Mouse (Mus musculus) spleen, adult 12 weeks (tissue): Measurements from ENCODE around the gene Zmym1.
"Not testable (repeated sequence)": the region's sequence is repeated elsewhere in the genome, so short reads cannot be mapped to it uniquely, and the experiment has no call there.

Experiments
- DNase-seq: peaks from one replicate; pipeline ENCODE4 v3.0.0; 2022; ENCODE audit warnings: low spot score

Gene Zmym1

DNA sequence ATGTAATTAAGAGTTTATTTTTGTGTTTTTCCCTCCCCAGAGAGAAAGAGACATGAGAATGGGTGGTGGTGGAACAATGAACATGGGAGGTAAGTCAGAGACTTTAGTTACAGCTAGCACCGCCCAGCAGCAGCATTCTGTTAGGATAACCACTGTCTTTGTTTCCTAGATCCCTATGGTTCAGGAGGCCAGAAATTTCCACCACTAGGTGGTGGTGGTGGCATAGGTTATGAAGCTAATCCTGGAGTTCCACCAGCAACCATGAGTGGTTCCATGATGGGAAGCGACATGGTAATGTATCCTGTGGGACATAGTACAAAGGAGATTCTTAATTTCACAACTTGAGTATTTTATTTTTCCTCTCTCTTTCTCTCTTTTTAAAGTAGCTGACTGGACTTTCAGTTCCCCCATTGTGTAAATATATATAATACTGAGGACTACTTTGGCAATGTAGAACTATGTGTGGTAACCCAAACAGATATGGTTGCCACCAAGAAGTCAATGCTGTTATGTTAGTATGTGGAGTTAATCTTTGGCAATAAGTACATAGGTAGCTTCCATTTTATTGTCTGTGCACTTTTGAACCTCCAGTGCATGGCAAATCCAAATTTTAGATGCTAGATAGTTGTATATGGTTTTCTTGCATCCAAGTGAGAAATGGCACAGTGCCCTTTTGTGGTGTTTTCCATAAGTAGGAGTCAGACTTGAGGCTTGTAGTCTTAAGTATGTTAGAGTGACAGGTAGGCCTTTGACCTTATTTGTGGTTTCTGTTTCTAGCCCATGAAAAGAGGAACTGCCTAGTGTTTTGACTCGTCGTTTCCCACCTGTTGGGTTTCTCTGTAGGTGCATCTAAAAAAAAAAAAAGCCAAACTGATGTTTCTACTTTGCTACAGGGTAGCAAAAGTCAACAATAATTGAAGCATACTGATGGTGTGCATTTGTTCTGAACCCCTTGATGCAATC lies 33.4 kb downstream of the Zmym1 start:
- no peak for DNase-seq

DNA sequence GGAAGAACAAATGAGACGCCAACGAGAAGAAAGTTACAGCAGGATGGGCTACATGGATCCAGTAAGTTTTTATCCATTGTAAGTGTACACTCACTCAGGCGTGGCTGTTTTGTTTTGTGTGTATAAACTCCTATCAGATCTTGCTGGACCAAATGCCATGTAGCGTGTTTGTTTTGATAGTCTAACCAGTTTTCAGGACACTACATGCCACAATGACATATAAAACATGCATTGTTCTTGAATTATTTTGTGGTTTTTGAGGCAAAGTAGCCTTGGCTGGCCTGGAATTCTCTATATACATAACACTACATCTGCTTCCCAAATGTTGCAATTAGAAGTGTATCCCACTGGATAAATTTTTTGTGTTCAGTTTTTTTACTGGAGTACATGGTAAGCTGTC lies 34.1 kb downstream of the Zmym1 start:
- no peak for DNase-seq

DNA sequence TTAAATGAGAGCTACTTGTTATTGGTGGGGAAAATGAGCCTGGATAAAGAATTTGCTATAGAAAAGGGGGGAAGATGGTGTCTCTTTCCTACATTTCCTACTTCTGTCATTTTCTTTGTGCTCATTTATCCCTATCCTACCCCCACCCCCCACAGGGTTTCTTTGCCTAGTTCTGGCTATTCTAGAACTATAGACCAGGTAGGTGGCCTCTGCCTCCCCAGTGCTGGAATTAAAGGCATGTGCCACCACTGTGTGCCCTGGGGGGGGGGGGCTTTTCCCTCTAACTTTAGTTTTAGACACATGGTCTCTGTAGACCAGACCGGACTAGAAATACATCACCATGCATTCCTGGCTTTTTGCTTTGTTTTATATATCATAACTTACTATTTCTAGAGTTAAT lies 36.7 kb downstream of the Zmym1 start:
- DNase-seq: no peak

DNA sequence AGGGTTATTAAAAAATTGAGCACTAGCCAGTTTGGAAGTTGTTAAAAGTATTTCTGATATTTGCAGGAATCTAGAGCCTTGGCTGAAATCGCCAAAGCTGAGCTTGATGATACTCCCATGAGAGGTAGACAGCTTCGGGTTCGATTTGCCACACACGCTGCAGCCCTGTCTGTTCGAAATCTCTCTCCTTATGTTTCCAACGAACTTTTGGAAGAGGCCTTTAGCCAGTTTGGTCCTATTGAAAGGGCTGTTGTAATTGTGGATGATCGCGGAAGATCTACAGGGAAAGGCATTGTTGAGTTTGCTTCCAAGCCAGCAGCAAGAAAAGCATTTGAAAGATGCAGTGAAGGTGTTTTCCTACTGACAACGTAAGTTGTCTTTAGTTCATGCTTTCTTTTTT lies 37.8 kb downstream of the Zmym1 start:
- DNase-seq: no peak

DNA sequence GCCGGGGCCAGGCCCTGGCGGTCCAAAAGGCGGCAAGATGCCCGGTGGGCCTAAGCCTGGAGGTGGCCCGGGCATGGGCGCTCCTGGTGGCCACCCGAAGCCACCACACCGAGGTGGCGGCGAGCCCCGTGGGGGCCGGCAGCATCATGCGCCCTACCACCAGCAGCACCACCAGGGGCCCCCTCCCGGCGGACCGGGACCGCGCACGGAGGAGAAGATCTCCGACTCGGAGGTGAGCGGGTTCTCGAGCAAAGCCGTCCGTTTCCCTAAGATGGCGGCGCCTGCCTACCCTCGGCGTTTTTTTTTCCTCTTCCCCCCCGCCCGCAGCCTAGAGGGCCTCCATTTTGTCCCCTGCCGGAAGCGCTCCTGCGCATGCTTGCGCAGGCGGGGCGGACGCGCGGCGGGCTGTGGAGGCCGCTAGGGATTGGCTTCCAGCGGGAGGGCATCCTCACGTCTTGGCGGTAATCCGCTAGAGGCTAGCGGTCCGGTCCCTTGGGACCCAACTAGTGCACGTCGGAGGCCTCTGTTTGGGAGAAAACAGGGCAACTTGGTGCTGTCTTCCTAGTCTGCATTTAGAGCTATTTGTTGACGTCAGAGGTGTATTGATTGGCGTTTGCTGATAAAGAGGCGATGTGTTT lies 38.8 kb downstream of the Zmym1 start:
- DNase-seq: peak; percentile 85

DNA sequence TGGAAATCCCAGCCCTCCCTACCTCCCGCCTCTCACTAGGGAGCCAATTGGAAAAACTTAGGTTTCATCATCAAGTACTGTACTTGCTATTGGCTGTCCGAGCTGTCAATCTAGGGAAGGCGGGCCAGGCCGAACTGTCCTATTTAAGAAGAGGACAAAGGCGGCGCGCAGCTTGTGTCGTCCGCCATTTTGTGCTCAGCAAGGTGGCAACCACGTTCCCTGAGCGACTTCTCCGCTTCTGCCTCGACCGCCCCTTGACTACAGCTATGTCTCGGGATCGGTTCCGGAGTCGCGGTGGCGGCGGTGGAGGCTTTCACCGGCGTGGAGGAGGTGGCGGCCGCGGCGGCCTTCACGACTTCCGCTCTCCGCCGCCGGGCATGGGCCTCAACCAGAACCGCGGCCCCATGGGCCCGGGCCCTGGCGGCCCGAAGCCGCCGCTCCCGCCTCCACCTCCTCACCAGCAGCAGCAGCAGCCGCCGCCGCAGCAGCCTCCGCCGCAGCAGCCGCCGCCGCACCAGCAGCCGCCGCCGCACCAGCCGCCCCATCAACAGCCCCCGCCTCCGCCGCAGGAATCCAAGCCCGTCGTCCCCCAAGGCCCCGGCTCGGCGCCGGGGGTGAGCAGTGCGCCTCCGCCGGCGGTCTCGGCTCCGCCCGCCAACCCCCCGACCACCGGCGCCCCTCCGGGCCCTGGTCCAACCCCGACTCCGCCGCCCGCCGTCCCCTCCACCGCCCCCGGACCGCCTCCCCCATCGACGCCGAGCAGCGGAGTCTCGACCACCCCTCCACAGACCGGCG lies 39.6 kb downstream of the Zmym1 start, which contains the start of gene Sfpq:
Gene Sfpq, plus strand, starts transcription at position 174 of the 795 bp plus-strand sequence.
- DNase-seq: peak; percentile 99

DNA sequence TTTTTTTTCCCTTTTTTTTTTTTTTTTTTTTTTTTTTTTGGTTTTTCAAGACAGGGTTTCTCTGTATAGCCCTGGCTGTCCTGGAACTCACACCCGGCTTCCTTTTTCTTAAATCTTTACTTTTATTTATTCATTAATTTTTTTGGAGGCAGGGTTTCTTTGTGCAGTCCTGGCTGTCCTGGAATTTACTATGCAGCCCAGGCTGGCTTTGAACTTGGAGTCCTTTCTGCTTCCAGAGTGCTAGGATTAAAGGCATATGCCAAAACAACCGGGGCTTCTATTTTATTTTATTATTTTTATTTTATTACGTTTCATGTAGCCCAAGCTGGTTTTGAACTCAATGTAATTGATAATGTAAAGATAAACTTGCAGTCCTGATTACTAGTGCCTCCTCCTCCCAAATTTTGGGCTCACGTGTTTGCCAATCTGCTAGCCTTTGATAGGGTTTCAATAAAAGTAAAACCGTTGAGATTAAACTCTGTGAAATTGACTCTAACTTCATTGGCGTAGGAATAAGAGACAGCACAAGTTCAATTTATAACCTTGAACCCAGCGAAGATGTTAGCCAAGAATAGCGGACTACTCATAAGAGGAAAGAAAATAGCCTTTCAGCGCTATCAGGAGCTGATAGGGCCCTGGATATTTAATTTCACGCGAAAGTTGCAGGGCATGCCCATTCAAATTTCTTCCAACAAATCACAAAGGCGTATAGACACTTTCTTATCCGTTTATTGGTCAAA lies 40.4 kb downstream of the Zmym1 start:
- DNase-seq: no peak

DNA sequence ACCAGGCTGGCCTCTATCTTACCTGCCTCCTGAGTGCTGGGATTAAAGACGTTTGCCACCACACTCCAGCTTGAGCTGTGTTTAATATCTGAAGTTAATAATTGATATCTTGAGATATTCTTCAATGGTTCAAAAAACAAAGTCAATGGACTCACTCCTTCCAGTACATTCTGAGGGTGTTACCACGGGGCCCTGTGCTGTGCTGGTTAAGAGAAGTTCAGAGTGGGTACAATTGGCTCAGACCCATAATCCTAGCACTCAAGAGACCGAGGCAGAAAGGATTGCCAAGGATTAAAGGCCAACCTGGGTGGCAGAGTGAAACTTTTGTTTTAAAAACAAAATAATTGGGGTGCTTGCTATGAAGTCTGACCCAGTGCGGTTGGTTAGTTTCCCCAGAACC lies 44.6 kb downstream of the Zmym1 start:
- DNase-seq: no peak

DNA sequence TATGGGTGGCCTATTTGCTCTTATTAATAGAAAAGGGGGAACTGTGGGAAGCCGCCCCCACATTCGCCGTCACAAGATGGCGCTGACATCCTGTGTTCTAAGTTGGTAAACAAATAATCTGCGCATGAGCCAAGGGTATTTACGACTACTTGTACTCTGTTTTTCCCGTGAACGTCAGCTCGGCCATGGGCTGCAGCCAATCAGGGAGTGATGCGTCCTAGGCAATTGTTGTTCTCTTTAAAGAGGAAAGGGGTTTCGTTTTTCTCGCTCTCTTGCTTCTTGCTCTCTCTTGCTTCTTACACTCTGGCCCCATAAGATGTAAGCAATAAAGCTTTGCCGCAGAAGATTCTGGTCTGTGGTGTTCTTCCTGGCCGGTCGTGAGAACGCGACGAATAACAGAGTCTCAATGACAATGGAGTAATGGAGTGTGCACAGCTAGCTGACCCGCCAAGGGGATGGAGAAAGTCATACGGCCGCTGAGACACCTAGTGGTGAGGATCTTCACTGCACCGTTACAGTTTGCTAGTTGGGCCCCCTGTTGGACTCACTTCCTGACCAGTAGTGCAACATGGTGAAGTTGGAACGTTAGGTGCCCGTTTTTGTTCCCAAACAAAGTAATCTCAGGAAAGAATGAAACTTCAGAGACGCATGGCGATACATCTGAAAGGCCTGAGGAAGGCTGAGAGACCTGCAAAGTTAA lies 45.5 kb downstream of the Zmym1 start:
- DNase-seq: peak; percentile 40

DNA sequence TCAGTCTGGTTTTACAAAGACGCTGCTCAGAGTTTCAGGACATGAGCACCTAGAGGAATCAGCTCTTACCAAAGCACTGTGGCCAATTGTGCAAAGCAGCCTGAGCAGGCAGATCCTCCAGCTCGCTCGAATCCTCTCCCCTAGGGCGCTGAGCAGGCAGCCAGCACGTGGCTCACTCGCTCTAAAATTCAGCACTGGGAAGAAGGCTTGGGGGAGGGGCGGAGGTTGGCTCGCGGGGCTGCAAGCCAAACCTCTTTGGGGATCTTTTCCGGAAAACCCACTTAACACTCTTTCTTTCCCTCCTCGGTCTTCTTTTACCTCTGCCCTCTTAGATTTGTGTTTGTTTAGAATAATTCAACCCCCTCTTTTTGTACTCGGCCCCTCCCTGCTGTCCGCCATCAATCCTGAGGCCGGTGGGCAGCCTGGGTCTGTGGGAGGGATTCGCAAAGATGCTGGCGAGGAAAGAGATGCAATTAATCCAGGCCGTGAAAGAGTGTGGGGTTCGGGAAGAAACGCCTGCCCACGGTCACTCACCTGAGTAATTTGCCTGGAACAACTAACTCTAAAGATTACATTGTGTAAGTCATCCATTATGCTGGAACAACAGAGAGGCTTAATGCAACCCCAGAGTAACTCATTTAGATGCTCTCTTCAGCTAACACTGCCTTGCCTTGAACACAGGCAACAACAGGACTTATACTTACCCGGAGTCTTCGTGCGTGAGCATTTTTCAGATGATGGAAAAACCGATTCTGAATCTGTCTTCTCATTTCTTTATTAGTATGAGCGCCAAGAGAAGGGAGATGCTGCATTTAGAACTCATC lies 55.6 kb downstream of the Zmym1 start:
- DNase-seq: no peak

DNA sequence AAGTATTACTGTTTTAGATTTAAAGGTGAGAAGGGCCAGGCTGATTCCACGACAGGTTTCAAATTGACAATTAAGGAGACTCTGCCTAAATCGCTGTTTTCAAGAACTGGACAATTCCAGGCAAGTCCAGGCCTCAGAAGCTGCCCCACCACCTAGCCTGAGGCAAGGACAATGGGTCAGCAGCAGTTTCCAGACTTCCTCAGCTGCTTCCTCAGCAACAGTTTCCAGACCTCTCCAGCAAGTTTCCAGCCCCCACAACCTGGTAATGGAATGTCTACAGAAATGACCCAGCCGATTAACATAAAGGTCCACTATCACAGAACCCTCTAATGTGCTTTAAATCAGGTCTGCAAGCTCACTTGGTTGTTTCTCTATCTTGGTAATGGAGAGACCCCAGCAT lies 56.6 kb downstream of the Zmym1 start:
- DNase-seq: no peak

DNA sequence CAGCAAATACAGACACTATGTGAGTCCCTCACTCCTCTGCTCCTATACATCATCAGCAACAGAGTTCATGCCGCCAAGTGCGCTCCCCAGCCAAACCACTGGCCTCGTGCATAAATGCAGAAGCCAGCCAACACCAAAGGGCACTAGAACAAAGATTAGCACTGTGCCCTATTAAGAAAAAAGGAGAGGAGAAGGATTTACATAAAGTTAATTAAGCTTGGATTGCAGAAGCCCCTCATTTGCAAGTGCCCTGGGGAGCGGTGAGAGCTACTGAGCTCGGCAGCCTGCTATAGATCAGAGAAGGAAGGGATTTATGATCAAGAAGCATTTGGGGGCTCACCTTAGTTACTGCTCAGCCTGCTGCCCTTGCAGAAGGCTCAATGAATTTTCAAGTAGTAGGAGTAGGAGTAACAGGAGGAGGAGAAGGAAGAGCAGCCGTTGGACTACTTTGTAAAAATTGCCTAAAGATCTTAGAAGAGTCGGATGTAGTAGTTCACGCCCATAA lies 60.3 kb downstream of the Zmym1 start:
- DNase-seq: no peak

DNA sequence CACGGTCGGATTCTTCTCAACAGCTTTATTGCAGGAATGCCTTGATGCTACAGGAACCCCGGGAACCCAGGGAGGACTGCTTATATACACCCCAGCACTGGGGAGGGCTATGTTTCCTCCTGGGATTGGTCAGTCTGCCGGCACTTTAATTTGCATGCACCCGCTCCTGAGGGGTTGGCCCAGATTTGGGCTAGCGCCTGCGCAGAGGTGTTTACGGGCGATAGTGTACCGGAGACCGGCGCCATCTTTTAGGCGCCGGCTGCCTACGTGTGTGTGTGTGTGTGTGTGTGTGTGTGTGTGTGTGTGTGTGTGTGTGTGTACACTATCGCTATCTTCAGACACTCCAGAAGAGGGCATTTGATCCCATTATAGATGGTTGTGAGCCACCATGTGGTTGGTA lies 61.6 kb downstream of the Zmym1 start:
- DNase-seq: not testable (repeated sequence)
